Mouse (Mus musculus) E14TG2a.4 (cell line): Measurements from ENCODE around the gene Cd79a.

ENCODE experiments used
- CTCF ChIP-seq: conservative IDR thresholded peaks from 2 replicates; pipeline ENCODE4 v1.5.1; 2014; ENCODE audit warnings: low read length
- POU5F1 ChIP-seq: IDR thresholded peaks from 2 replicates; pipeline ENCODE4 v1.6.1; 2014; ENCODE audit warnings: low read length, borderline replicate concordance

DNA sequence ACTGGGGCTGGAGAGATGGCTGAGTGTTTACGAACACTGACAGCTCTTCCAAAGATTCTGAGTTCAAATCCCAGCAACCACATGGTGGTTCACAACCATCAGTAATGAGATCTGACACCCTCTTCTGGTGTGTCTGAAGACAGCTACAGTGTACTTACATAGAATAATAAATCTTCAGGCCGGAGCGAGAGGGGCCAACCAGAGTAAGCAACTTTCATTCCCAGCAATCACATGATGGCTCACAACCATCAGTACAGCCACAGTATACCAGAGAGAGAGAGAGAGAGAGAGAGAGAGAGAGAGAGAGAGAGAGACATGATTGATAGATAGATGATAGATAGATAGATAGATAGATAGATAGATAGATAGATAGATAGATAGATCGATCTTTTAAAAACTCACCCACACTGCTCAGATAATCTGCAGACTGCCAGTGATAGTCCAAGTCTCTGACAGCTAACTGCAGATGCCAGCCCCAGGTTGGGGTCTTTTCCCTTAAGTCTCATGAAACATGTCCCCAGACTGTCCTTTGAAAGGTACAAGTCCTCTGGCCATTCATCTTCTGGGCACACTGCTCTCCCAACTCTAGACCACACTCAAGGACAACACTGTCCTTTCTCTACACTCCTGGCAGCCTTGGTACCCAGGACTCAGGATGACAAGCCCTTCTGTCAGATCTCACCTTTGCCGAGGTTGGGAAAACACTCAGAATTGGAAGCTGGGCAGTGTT is 45.4 kb upstream of the Cd79a start:
- no peak for TF ChIP-seq CTCF
- TF ChIP-seq POU5F1, result no peak
